Mouse (Mus musculus) olfactory bulb, adult 2 months (tissue): Measurements from ENCODE around the gene Olfr853. TPM values are rescaled to one million over a fixed set of nuclear protein-coding genes. Genes with fewer than 3 reads are reported as not detected.

ENCODE experiments used
- H3K27ac ChIP-seq: fragments of 200-500 bp; 2 replicates; pipeline ENCODE4 v1.5.1; 2012; ENCODE audit warnings: low read depth, low read length; ENCODE audit not compliant: insufficient read depth
- H3K4me1 ChIP-seq: fragments of 200-500 bp; 2 replicates; pipeline ENCODE4 v1.6.1; 2012; ENCODE audit warnings: low read length; ENCODE audit not compliant: control insufficient read depth, insufficient read depth
- H3K4me3 ChIP-seq: fragments of 200-500 bp; 2 replicates; pipeline ENCODE4 v1.5.1; 2012; ENCODE audit warnings: mild to moderate bottlenecking, low read depth, low read length, moderate library complexity; ENCODE audit not compliant: insufficient read depth
- CTCF ChIP-seq: fragments of 200-500 bp; IDR thresholded peaks from 2 replicates; pipeline ENCODE4 v1.5.1; 2012; ENCODE audit warnings: low read depth, mild to moderate bottlenecking, low read length, moderate library complexity; ENCODE audit not compliant: insufficient read depth
- POLR2A ChIP-seq: fragments of 200-500 bp; IDR thresholded peaks from 2 replicates; pipeline ENCODE4 v1.6.1; 2012; ENCODE audit warnings: mild to moderate bottlenecking, low read depth, low read length, moderate library complexity; ENCODE audit not compliant: insufficient read depth
- WGBS: fragments of 180-500 bp; shearing (Covaris S2); methylation state at CpG from one replicate; pipeline ENCODE4 v1.1.7; 2018; 5-methylcytosine and 5-hydroxymethylcytosine counted together
- polyA plus RNA-seq: library from polyadenylated mRNA; stranded (reverse); fragments of >200 nt; gene quantifications from 2 replicates; pipeline ENCODE4 v1.2.4, GENCODE M21; 2012; ENCODE audit warnings: low replicate concordance; ENCODE audit not compliant: missing spikeins, insufficient read depth, insufficient read length

Olfr853 gene
- polyA plus RNA-seq: not detected in 2 replicates

- no peaks in the 10 kb centered on the region for H3K4me1 ChIP-seq
- H3K27ac ChIP-seq: no peak within 1 kb of the TSS
- TF ChIP-seq POLR2A (no peak), CTCF (no peak)
- WGBS: 85% methylated on average over 1 of the region's 1 CpGs
- no peak within 1 kb of the TSS for H3K4me3 ChIP-seq
Measured at GRCm38 (mm10) chr9:19540976-19541375, at the start of gene Olfr853. Gene Olfr853, minus strand, starts transcription at chr9:19541076.

- TF ChIP-seq POLR2A: no peak
- TF ChIP-seq CTCF: no peak
- no peak within 1 kb of the TSS for H3K27ac ChIP-seq
- no peaks in the 10 kb centered on the region for H3K4me1 ChIP-seq
- no peak within 1 kb of the TSS for H3K4me3 ChIP-seq
Measured at GRCm38 (mm10) chr9:19582317-19582716, 41.4 kb upstream of the Olfr853 start, which contains the start of gene Olfr855. Gene Olfr855, plus strand, starts transcription at chr9:19582617.

GRCm38 (mm10) chr9:19567282-19567681, 26.4 kb upstream of the Olfr853 start, which contains the start of gene Olfr854:
Gene Olfr854, minus strand, starts transcription at chr9:19567382.
- H3K4me1 ChIP-seq: no peaks in the 10 kb centered on the region
- TF ChIP-seq CTCF (no peak), POLR2A (no peak)
- H3K4me3 ChIP-seq: no peak within 1 kb of the TSS
- no peak within 1 kb of the TSS for H3K27ac ChIP-seq
- WGBS: 68% methylated on average over 1 of the region's 1 CpGs

- H3K4me1 ChIP-seq: no peaks in the 10 kb centered on the region
- H3K4me3 ChIP-seq: no peak within 1 kb of the TSS
- TF ChIP-seq POLR2A: no peak
- TF ChIP-seq CTCF: no peak
- no peak within 1 kb of the TSS for H3K27ac ChIP-seq
Measured at GRCm38 (mm10) chr9:19492995-19493394, 47.9 kb downstream of the Olfr853 start, which contains the start of gene Olfr851. Gene Olfr851, plus strand, starts transcription at chr9:19493295.

Other genes with a start within 250 kb of the Olfr853 start
- gene Olfr844, start 224.7 kb downstream of the Olfr853 start, polyA plus RNA-seq: not detected in 2 replicates
- gene Olfr845, start 204.6 kb downstream of the Olfr853 start, polyA plus RNA-seq: not detected in 2 replicates
- not detected in 2 replicates for gene Olfr846, start 177.1 kb downstream of the Olfr853 start, polyA plus RNA-seq
- gene Olfr847, start 162.4 kb downstream of the Olfr853 start, polyA plus RNA-seq: not detected in 2 replicates
- not detected in 2 replicates for gene Olfr849, start 100.8 kb downstream of the Olfr853 start, polyA plus RNA-seq
- gene Olfr850, start 62.8 kb downstream of the Olfr853 start, polyA plus RNA-seq: not detected in 2 replicates
- gene Olfr851, start 47.8 kb downstream of the Olfr853 start, polyA plus RNA-seq: not detected in 2 replicates
- not detected in 2 replicates for gene Olfr854, start 26.3 kb upstream of the Olfr853 start, polyA plus RNA-seq
- not detected in 2 replicates for gene Olfr855, start 41.5 kb upstream of the Olfr853 start, polyA plus RNA-seq
- not detected in 2 replicates for gene Zfp317, start 81.0 kb upstream of the Olfr853 start, polyA plus RNA-seq
- gene Olfr857, start 168.4 kb upstream of the Olfr853 start, polyA plus RNA-seq: not detected in 2 replicates
- gene Olfr58, start 239.2 kb upstream of the Olfr853 start, polyA plus RNA-seq: not detected in 2 replicates